Mouse (Mus musculus): Measurements from ENCODE around the gene Socs5. TPM values are rescaled to one million over a fixed set of nuclear protein-coding genes. Genes with fewer than 3 reads are reported as not detected.
"Not testable (repeated sequence)": the region's sequence is repeated elsewhere in the genome, so short reads cannot be mapped to it uniquely, and the experiment has no call there.

Gene Socs5
- polyA plus RNA-seq (2016; fragmentation: Nextera tagmentation; extraction: Ambion mirVana), result 6.4 and 7.4 TPM in 2 replicates

GRCm38 (mm10) chr17:87107623-87108221 lies at the start of gene Socs5:
Gene Socs5 (plus strand): TSS chr17:87107679.
- Histone ChIP-seq H3K9me3 (peaks cover 5% of the 10 kb centered on the region), H3K4me1 (peaks cover 27% of the 10 kb centered on the region), H3K4me3 (peak within 1 kb of the TSS; percentile 95), H3K36me3 (replicated peaks) (no peaks in the 10 kb centered on the region), H3K27ac (peak within 1 kb of the TSS; percentile 94), H3K27me3 (ENCODE audit: poor library complexity, severe bottlenecking) (peaks cover 18% of the 10 kb centered on the region)
- WGBS, result under 1% methylated on average over 73 of the region's 73 CpGs
- no peak for DNase-seq (ENCODE audit: extremely low spot score, low spot score)

- Histone ChIP-seq H3K36me3 (replicated peaks) (no peaks in the 10 kb centered on the region), H3K27ac (no peak overlapping the region), H3K27me3 (ENCODE audit: poor library complexity, severe bottlenecking) (no peaks in the 10 kb centered on the region), H3K4me3 (no peak overlapping the region), H3K4me1 (no peaks in the 10 kb centered on the region; the same call in 1 of the 2 replicates), H3K9me3 (no peaks in the 10 kb centered on the region)
- 85% methylated on average over 9 of the region's 9 CpGs for WGBS
- DNase-seq (ENCODE audit: extremely low spot score, low spot score), result no peak
Observed at GRCm38 (mm10) chr17:87062639-87063038, 44.8 kb upstream of the Socs5 start.

DNA sequence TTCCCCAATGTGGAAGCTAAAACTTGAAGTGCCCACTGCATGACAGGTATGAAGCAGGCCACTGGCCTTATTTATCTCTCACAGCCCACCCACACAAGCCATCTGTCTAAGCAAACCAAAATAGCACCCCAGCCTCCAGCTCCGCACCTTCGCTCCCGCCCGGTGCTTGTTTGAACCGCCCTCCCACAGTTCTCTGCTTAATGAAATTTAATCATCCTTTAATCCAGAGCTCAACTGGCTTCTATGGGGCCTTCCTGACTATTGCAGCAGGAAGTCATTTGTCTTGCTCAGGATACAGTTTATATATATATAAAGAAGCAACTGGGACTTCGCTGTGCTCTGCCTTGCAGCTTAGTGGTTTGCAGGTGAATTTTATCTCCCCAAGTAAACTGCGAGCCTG lies 44.0 kb upstream of the Socs5 start:
- Histone ChIP-seq H3K27ac (no peak overlapping the region), H3K4me1 (no peaks in the 10 kb centered on the region), H3K9me3 (no peaks in the 10 kb centered on the region), H3K36me3 (replicated peaks) (no peaks in the 10 kb centered on the region), H3K4me3 (no peak overlapping the region), H3K27me3 (ENCODE audit: poor library complexity, severe bottlenecking) (no peaks in the 10 kb centered on the region)
- 90% methylated on average over 7 of the region's 7 CpGs for WGBS
- DNase-seq (ENCODE audit: extremely low spot score, low spot score), result no peak

DNA sequence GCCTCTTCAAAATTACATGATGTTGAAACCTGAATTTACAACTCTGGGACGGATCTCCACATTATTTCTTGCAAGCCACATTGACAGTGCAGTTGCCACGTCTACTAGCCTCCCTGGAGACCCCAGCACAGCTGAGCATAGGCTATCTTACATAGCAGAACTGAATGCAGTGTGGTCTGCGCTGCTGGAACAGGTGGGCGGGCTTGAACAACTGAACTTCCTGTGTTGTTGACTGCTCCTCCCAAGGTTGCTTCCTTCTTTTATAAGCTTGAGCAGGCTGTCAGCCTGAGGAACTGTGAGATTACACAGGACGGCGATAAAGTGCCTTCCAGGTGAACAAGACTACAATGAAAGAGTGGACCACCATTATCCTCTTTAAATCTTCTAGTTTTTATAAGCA lies 43.5 kb upstream of the Socs5 start:
- H3K27ac ChIP-seq, result no peak overlapping the region
- no peaks in the 10 kb centered on the region for H3K27me3 ChIP-seq (ENCODE audit: poor library complexity, severe bottlenecking)
- 79% methylated on average over 6 of the region's 6 CpGs for WGBS
- no peak for DNase-seq (ENCODE audit: extremely low spot score, low spot score)
- H3K4me3 ChIP-seq, result no peak overlapping the region
- no peaks in the 10 kb centered on the region for H3K4me1 ChIP-seq
- H3K9me3 ChIP-seq, result no peaks in the 10 kb centered on the region
- no peaks in the 10 kb centered on the region for H3K36me3 ChIP-seq (replicated peaks)

DNA sequence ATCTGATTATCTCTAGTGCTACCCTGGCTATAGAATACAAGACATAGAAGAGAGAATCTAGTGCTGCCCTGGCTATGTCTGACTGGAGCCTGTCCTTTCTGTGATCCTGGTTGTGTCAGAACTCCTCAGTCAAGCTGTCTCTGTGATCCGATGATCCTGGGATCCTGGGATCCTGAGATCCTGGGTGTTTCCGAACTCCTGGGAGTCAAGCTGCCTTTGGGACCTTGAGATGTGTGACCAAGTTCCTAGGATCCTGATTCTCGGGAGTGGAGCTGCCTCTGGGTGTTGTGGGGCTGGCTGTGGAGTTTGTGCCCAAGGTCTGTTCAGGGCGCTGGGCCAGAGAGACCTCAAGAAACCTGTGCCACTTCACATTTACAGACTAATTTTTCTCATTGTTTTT lies 38.5 kb upstream of the Socs5 start:
- Histone ChIP-seq H3K27me3 (ENCODE audit: poor library complexity, severe bottlenecking) (no peaks in the 10 kb centered on the region), H3K9me3 (no peaks in the 10 kb centered on the region), H3K36me3 (replicated peaks) (no peaks in the 10 kb centered on the region), H3K4me3 (no peak overlapping the region), H3K27ac (no peak overlapping the region), H3K4me1 (no peaks in the 10 kb centered on the region)
- DNase-seq (ENCODE audit: extremely low spot score, low spot score), result no peak
- 93% methylated on average over 4 of the region's 4 CpGs for WGBS

DNA sequence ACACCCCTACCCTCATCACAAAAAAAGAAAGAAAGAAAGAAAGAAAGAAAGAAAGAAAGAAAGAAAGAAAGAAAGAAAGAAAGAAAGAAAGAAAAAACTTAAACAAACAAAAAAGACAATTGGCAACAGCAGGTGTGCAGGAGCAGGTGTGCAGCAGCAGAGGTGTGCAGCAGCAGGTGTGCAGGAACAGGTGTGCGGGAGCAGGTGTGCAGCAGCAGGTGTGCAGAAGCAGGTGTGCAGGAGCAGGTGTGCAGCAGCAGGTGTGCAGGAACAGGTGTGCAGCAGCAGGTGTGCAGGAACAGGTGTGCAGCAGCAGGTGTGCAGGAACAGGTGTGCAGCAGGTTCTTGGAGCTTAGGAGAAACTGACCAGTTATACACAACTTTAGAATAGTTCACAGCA lies 35.3 kb upstream of the Socs5 start:
- not testable (repeated sequence) for H3K36me3 ChIP-seq (replicated peaks); DNase-seq (ENCODE audit: extremely low spot score, low spot score); H3K4me3 ChIP-seq; H3K4me1 ChIP-seq; H3K9me3 ChIP-seq; H3K27me3 ChIP-seq (ENCODE audit: poor library complexity, severe bottlenecking); H3K27ac ChIP-seq
- WGBS, result 92% methylated on average over 1 of the region's 1 CpGs

GRCm38 (mm10) chr17:87072766-87073440 lies 34.6 kb upstream of the Socs5 start:
- DNase-seq (ENCODE audit: extremely low spot score, low spot score), result no peak
- Histone ChIP-seq H3K27me3 (ENCODE audit: poor library complexity, severe bottlenecking) (no peaks in the 10 kb centered on the region), H3K27ac (no peak overlapping the region), H3K9me3 (no peaks in the 10 kb centered on the region), H3K36me3 (replicated peaks) (no peaks in the 10 kb centered on the region), H3K4me1 (no peaks in the 10 kb centered on the region), H3K4me3 (no peak overlapping the region)
- WGBS, result 75% methylated on average over 5 of the region's 5 CpGs

GRCm38 (mm10) chr17:87073470-87073869 lies 34.0 kb upstream of the Socs5 start:
- Histone ChIP-seq H3K27ac (no peak overlapping the region), H3K4me3 (no peak overlapping the region), H3K27me3 (ENCODE audit: poor library complexity, severe bottlenecking) (no peaks in the 10 kb centered on the region), H3K9me3 (no peaks in the 10 kb centered on the region), H3K36me3 (replicated peaks) (no peaks in the 10 kb centered on the region), H3K4me1 (no peaks in the 10 kb centered on the region)
- DNase-seq (ENCODE audit: extremely low spot score, low spot score), result no peak

DNA sequence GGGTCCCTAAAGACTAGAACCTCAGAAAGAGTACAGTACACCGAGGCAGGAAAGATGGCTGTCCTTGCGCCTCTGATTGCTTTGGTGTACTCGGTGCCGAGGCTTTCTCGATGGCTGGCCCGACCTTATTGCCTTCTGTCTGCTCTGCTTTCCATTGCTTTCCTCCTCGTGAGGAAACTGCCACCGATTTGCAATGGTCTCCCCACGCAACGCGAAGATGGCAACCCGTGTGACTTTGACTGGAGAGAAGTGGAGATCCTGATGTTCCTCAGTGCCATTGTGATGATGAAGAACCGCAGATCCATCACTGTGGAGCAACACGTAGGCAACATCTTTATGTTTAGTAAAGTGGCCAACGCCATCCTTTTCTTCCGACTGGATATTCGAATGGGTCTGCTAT lies 29.3 kb upstream of the Socs5 start:
- H3K9me3 ChIP-seq; H3K4me1 ChIP-seq; H3K4me3 ChIP-seq; H3K36me3 ChIP-seq (replicated peaks); H3K27me3 ChIP-seq (ENCODE audit: poor library complexity, severe bottlenecking); DNase-seq (ENCODE audit: extremely low spot score, low spot score); H3K27ac ChIP-seq: not testable (repeated sequence)
- WGBS, result 94% methylated on average over 17 of the region's 17 CpGs

DNA sequence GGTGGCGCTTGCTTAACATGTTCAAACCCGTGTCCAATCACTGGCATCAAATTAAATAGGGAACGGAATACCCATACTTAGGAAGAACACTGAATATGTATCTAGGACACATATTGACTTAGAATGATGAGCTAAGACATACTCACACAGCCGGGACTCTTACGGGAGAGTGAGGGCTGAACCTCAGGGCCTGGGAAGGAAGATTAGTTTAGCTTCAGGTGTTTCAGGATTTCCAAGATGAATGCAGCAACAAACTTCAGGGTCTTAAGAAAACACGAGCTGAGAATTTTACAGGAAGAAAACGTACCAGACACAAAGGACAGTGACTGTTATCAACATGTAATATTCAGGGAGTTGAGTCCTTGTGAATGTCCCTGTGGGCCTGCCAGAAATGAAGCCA lies 26.8 kb upstream of the Socs5 start:
- H3K4me1 ChIP-seq, result no peaks in the 10 kb centered on the region
- WGBS, result 91% methylated on average over 7 of the region's 7 CpGs

GRCm38 (mm10) chr17:87082547-87082946 lies 24.9 kb upstream of the Socs5 start:
- 91% methylated on average over 4 of the region's 4 CpGs for WGBS
- no peaks in the 10 kb centered on the region for H3K27me3 ChIP-seq (ENCODE audit: poor library complexity, severe bottlenecking)
- H3K9me3 ChIP-seq, result no peaks in the 10 kb centered on the region
- no peaks in the 10 kb centered on the region for H3K4me1 ChIP-seq
- H3K4me3 ChIP-seq, result no peak overlapping the region
- no peak for DNase-seq (ENCODE audit: extremely low spot score, low spot score)
- no peak overlapping the region for H3K27ac ChIP-seq
- H3K36me3 ChIP-seq (replicated peaks), result no peaks in the 10 kb centered on the region

More for the DNA sequence above, 26.8 kb upstream of the Socs5 start:
- Histone ChIP-seq H3K9me3 (no peaks in the 10 kb centered on the region), H3K4me3 (no peak overlapping the region), H3K36me3 (replicated peaks) (no peaks in the 10 kb centered on the region), H3K27me3 (ENCODE audit: poor library complexity, severe bottlenecking) (no peaks in the 10 kb centered on the region), H3K27ac (no peak overlapping the region)
- no peak for DNase-seq (ENCODE audit: extremely low spot score, low spot score)

DNA sequence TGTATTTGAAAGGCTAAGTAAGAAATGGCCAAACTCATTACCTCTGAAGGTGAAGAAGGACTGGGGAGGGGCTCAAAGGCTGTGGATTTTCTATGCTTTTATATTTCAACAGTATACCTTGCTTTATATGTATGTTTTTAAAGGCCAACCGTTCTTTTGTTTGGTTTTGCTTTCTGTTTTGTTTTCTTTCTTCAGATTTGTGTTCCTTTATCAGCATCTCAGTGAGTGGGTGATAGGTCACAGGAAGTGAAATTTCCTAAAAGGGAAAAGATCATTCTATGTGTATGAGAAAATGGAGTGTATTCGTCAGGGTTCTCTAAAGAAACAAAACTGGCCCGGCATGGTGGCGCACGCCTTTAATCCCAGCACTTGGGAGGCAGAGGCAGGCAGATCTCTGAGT lies 23.8 kb upstream of the Socs5 start:
- Histone ChIP-seq H3K9me3 (no peaks in the 10 kb centered on the region), H3K4me1 (no peaks in the 10 kb centered on the region), H3K27ac (no peak overlapping the region), H3K4me3 (no peak overlapping the region), H3K27me3 (ENCODE audit: poor library complexity, severe bottlenecking) (no peaks in the 10 kb centered on the region), H3K36me3 (replicated peaks) (no peaks in the 10 kb centered on the region)
- WGBS, result 93% methylated on average over 5 of the region's 5 CpGs
- no peak for DNase-seq (ENCODE audit: extremely low spot score, low spot score)

GRCm38 (mm10) chr17:87085726-87086125 lies 21.8 kb upstream of the Socs5 start:
- no peaks in the 10 kb centered on the region for H3K36me3 ChIP-seq (replicated peaks)
- no peak overlapping the region for H3K4me3 ChIP-seq
- WGBS, result 87% methylated on average over 6 of the region's 6 CpGs
- DNase-seq (ENCODE audit: extremely low spot score, low spot score), result no peak
- H3K4me1 ChIP-seq, result no peaks in the 10 kb centered on the region
- no peak overlapping the region for H3K27ac ChIP-seq
- H3K9me3 ChIP-seq, result no peaks in the 10 kb centered on the region
- H3K27me3 ChIP-seq (ENCODE audit: poor library complexity, severe bottlenecking), result no peaks in the 10 kb centered on the region
